Mouse (Mus musculus): ENCODE results near the gene Cant1.

DNA sequence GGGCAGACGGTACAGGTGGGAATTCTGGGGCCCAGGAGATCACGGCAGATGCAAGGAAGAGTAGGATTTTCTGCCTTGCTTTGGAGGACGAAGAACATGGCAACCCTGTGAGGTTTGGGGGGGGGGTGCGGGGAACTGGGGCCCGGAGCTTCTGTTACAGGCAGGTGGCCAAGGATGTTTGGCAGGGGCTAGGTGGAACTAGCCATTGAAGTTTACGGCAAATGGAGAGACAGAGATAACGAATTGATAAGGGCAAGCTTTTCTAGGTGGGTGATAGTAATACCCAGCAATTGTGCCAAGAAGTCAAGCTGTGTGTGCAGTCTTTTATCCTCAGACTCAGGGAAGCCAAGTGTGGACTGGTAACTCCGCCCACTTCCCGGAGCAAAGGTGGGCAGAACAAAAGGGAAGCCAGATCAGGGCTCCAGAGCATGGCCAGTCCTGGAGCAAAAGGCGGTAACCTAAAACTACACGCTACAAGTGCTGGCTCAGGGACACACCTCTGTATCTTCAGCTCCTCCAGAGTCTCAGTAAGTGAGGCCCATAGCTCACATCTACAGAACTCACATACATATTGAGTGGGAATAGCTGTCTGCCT, 48.7 kb upstream of the Cant1 start:
- TF ChIP-seq CTCF (conservative IDR thresholded peaks at IDR 0.05; ENCODE audit: low read length): no peak
- no peak for TF ChIP-seq NANOG (IDR thresholded peaks at IDR 0.05; ENCODE audit: borderline replicate concordance, low read length)
- no peak for TF ChIP-seq POU5F1 (IDR thresholded peaks at IDR 0.05; ENCODE audit: borderline replicate concordance, low read length)
